Mouse (Mus musculus) E14TG2a.4 (cell line): ENCODE measurements around the gene Tars2.

Experiments
- CTCF ChIP-seq: conservative IDR thresholded peaks from 2 replicates; pipeline ENCODE4 v1.5.1; 2014; ENCODE audit warnings: low read length
- NANOG ChIP-seq: IDR thresholded peaks from 2 replicates; pipeline ENCODE4 v1.6.1; 2014; ENCODE audit warnings: borderline replicate concordance, low read length, mixed read lengths
- POU5F1 ChIP-seq: IDR thresholded peaks from 2 replicates; pipeline ENCODE4 v1.6.1; 2014; ENCODE audit warnings: low read length, borderline replicate concordance

GRCm38 (mm10) chr3:95760106-95760505 lies at the start of gene Tars2:
- TF ChIP-seq CTCF = no peak
- TF ChIP-seq POU5F1 = no peak
- no peak for TF ChIP-seq NANOG
